Mouse (Mus musculus): ENCODE data around the gene Trappc10. TPM values are rescaled to one million over a fixed set of nuclear protein-coding genes. Genes with fewer than 3 reads are reported as not detected.

The Trappc10 gene
- polyA plus RNA-seq, 3 experiments from 2014 or later = 5.0 to 10.6 (median 9.2) TPM

GRCm38 (mm10) chr10:78159906-78160305, 84.5 kb downstream of the Trappc10 start:
- ATAC-seq = peak; percentile 57

- peak; percentile 45 for ATAC-seq
These were observed 85.1 kb downstream of the Trappc10 start for GRCm38 (mm10) chr10:78159252-78159878.

GRCm38 (mm10) chr10:78158041-78158440, 86.4 kb downstream of the Trappc10 start:
- ATAC-seq = no peak

GRCm38 (mm10) chr10:78156926-78157325, 87.5 kb downstream of the Trappc10 start:
- no peak for ATAC-seq

- ATAC-seq = no peak
These were observed 95.3 kb downstream of the Trappc10 start for GRCm38 (mm10) chr10:78148834-78149766.

- ATAC-seq = no peak
These were observed 96.5 kb downstream of the Trappc10 start for GRCm38 (mm10) chr10:78147908-78148441.

- ATAC-seq = no peak
These were observed 100.5 kb downstream of the Trappc10 start for GRCm38 (mm10) chr10:78143727-78144505.

- no peak for ATAC-seq
These were observed 103.6 kb downstream of the Trappc10 start for GRCm38 (mm10) chr10:78140843-78141242.

- ATAC-seq = no peak
These were observed 104.2 kb downstream of the Trappc10 start for GRCm38 (mm10) chr10:78140251-78140600.

- no peak for ATAC-seq
These were observed 104.7 kb downstream of the Trappc10 start for GRCm38 (mm10) chr10:78139572-78140250.

- no peak for ATAC-seq
These were observed 105.5 kb downstream of the Trappc10 start for GRCm38 (mm10) chr10:78138812-78139523.

- no peak for ATAC-seq
These were observed 107.2 kb downstream of the Trappc10 start for GRCm38 (mm10) chr10:78137191-78137590.

Other genes starting within 250 kb of the Trappc10 start
- gene Pfkl, start 234.6 kb downstream of the Trappc10 start, polyA plus RNA-seq (2017; shearing (Covaris generic)) = 10 to 100 TPM; 58.9 to 60.6 (median 59.1) TPM
- gene Dnmt3l, start 202.7 kb downstream of the Trappc10 start, polyA plus RNA-seq (2017; shearing (Covaris generic)) = not detected
- under 1 TPM in 2 of 3 experiments, not detected in 1; 0.23 to 0.34 TPM for gene Aire, start 201.0 kb downstream of the Trappc10 start, polyA plus RNA-seq (2017; shearing (Covaris generic))
- gene Icosl, start 175.3 kb downstream of the Trappc10 start, polyA plus RNA-seq (2017; shearing (Covaris generic)) = 1 to 10 TPM; 5.8 to 7.8 (median 6.8) TPM
- 10 to 100 TPM in 2 of 3 experiments, 1 to 10 TPM in 1; 7.9 to 44.8 (median 39.6) TPM for gene D10Jhu81e, start 74.9 kb downstream of the Trappc10 start, polyA plus RNA-seq (2017; shearing (Covaris generic))
- 10 to 100 TPM in 2 of 3 experiments, 1 to 10 TPM in 1; 7.9 to 13.5 (median 11.9) TPM for gene Pwp2, start 59.5 kb downstream of the Trappc10 start, polyA plus RNA-seq (2017; shearing (Covaris generic))
- gene Agpat3, start 107.8 kb upstream of the Trappc10 start, polyA plus RNA-seq (2017; shearing (Covaris generic)) = 100 to 1,000 TPM in 2 of 3 experiments, 10 to 100 TPM in 1; 93.9 to 109 (median 101) TPM
- gene Rrp1, start 168.4 kb upstream of the Trappc10 start, polyA plus RNA-seq (2017; shearing (Covaris generic)) = 100 to 1,000 TPM in 2 of 3 experiments, 10 to 100 TPM in 1; 90.6 to 113 (median 101) TPM
- 100 to 1,000 TPM; 160 to 186 (median 183) TPM for gene Cstb, start 181.0 kb upstream of the Trappc10 start, polyA plus RNA-seq (2017; shearing (Covaris generic))
- gene Pdxk, start 220.3 kb upstream of the Trappc10 start, polyA plus RNA-seq (2017; shearing (Covaris generic)) = 10 to 100 TPM in 1 of 3 experiments, 1 to 10 TPM in 2; 6.3 to 11.6 (median 9.0) TPM